Mouse (Mus musculus): Measurements from ENCODE around the gene Elmod3. TPM values are rescaled to one million over a fixed set of nuclear protein-coding genes. Genes with fewer than 3 reads are reported as not detected.

Gene Elmod3
- polyA plus RNA-seq, 1 experiment from 2014 or later: 17.6 TPM

DNA sequence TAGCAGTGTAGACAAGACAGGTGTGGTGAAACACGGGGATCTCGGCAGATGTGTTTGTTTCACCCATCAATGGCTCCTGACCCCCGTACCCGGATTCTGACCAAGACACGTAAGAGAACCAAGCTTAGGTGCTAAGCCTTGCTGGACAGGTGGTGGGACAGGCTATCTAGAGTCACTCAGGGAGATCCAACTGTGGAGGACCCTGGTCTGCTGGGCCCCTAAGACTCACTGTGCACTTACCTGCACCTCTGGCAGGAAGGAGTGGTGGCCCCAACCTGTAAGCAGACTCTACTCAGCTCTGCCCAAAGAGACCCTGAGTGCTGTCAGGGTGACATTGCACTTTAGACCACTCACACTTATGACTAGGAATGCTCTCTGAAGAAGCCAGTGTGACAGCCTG is 77.3 kb downstream of the Elmod3 start:
- 91% methylated on average over 5 of the region's 5 CpGs for WGBS

GRCm38 (mm10) chr6:72519892-72520663 is 78.1 kb downstream of the Elmod3 start:
- H3K4me3 ChIP-seq: peak overlapping the region; percentile 11; the same call in 1 of the 2 replicates
- WGBS: 7% methylated on average over 10 of the region's 10 CpGs

More for the DNA sequence above, 77.3 kb downstream of the Elmod3 start:
- Histone ChIP-seq H3K9me3 (replicated peaks) (no peaks in the 10 kb centered on the region), H3K27ac (peak overlapping the region; percentile 96), H3K4me2 (replicated peaks) (no peak overlapping the region; the same call in 1 of the 2 replicates), H3K27me3 (no peaks in the 10 kb centered on the region), H3K9ac (no peak overlapping the region), H3K4me3 (no peak overlapping the region), H3K4me1 (peaks cover 35% of the 10 kb centered on the region), H3K36me3 (no peaks in the 10 kb centered on the region)
- no peak for ATAC-seq (ENCODE audit: low FRiP score)

GRCm38 (mm10) chr6:72519303-72519702 is 78.9 kb downstream of the Elmod3 start:
- peak overlapping the region; percentile 47 for H3K9ac ChIP-seq
- ATAC-seq (ENCODE audit: low FRiP score): peak; percentile 58
- no peaks in the 10 kb centered on the region for H3K36me3 ChIP-seq
- no peaks in the 10 kb centered on the region for H3K27me3 ChIP-seq
- peaks cover 35% of the 10 kb centered on the region for H3K4me1 ChIP-seq
- H3K27ac ChIP-seq: peak overlapping the region; percentile 96
- H3K9me3 ChIP-seq (replicated peaks): no peaks in the 10 kb centered on the region
- WGBS: 26% methylated on average over 8 of the region's 8 CpGs
- H3K4me3 ChIP-seq: peak overlapping the region; percentile 11; the same call in 1 of the 2 replicates
- H3K4me2 ChIP-seq (replicated peaks): peak overlapping the region; percentile 42

More at GRCm38 (mm10) chr6:72519892-72520663, 78.1 kb downstream of the Elmod3 start:
- peak overlapping the region; percentile 47; the same call in 1 of the 2 replicates for H3K9ac ChIP-seq
- peaks cover 35% of the 10 kb centered on the region for H3K4me1 ChIP-seq
- ATAC-seq (ENCODE audit: low FRiP score): peak; percentile 92
- H3K27ac ChIP-seq: peak overlapping the region; percentile 96
- no peaks in the 10 kb centered on the region for H3K9me3 ChIP-seq (replicated peaks)
- H3K4me2 ChIP-seq (replicated peaks): peak overlapping the region; percentile 42
- no peaks in the 10 kb centered on the region for H3K36me3 ChIP-seq
- H3K27me3 ChIP-seq: no peaks in the 10 kb centered on the region

DNA sequence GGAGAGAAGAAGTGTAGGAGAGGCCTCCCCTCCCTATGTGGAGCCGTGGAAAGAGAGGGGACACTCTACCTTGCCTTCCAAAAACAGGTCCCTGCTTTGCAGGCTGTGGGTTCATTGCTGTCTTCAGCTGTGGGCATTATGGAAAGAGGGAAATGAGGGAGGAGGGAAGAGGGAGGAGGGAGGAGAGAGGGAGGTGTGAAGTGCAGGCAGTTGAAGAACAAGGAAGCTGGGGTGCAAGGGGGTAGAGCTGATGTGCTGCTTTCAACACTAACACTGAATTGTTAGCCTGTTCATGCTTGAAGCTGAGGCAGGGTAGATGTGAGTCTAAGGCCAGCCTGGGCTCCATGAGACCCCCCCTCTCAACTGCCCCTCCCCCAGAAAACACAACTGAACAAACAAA is 79.4 kb downstream of the Elmod3 start:
- Histone ChIP-seq H3K27me3 (no peaks in the 10 kb centered on the region), H3K4me1 (peaks cover 39% of the 10 kb centered on the region), H3K9ac (peak overlapping the region; percentile 47; the same call in 1 of the 2 replicates), H3K36me3 (no peaks in the 10 kb centered on the region), H3K9me3 (replicated peaks) (no peaks in the 10 kb centered on the region), H3K4me3 (no peak overlapping the region), H3K4me2 (replicated peaks) (peak overlapping the region; percentile 42), H3K27ac (peak overlapping the region; percentile 96)
- no peak for ATAC-seq (ENCODE audit: low FRiP score)
- WGBS: 94% methylated on average over 1 of the region's 1 CpGs

Other genes with a start within 250 kb of the Elmod3 start
- 8.5 and 10.0 TPM in 2 replicates for gene Tmem150a, start 243.0 kb downstream of the Elmod3 start, polyA plus RNA-seq (2016; fragmentation: Nextera tagmentation; extraction: Ambion mirVana)
- 95.0 and 98.3 TPM in 2 replicates for gene Rnf181, start 231.5 kb downstream of the Elmod3 start, polyA plus RNA-seq (2016; fragmentation: Nextera tagmentation; extraction: Ambion mirVana)
- gene Vamp5, start 217.9 kb downstream of the Elmod3 start, polyA plus RNA-seq (2016; fragmentation: Nextera tagmentation; extraction: Ambion mirVana): 10.0 and 11.0 TPM in 2 replicates
- 43.9 and 45.5 TPM in 2 replicates for gene Vamp8, start 207.7 kb downstream of the Elmod3 start, polyA plus RNA-seq (2016; fragmentation: Nextera tagmentation; extraction: Ambion mirVana)
- 24.9 and 30.8 TPM in 2 replicates for gene Ggcx, start 184.1 kb downstream of the Elmod3 start, polyA plus RNA-seq (2016; fragmentation: Nextera tagmentation; extraction: Ambion mirVana)
- gene Mat2a, start 158.9 kb downstream of the Elmod3 start, polyA plus RNA-seq (2016; fragmentation: Nextera tagmentation; extraction: Ambion mirVana): 405 and 424 TPM in 2 replicates
- 0.62 and 0.82 TPM in 2 replicates for gene Sh2d6, start 76.7 kb downstream of the Elmod3 start, polyA plus RNA-seq (2016; fragmentation: Nextera tagmentation; extraction: Ambion mirVana)
- gene Capg, start 54.0 kb downstream of the Elmod3 start, polyA plus RNA-seq (2016; fragmentation: Nextera tagmentation; extraction: Ambion mirVana): 10.6 and 15.0 TPM in 2 replicates
- 5.8 and 6.9 TPM in 2 replicates for gene Retsat, start 62 bp upstream of the Elmod3 start, polyA plus RNA-seq (2016; fragmentation: Nextera tagmentation; extraction: Ambion mirVana)
- gene Tgoln1, start 18.6 kb upstream of the Elmod3 start, polyA plus RNA-seq (2016; fragmentation: Nextera tagmentation; extraction: Ambion mirVana): 38.8 and 39.2 TPM in 2 replicates
- 24.2 and 24.7 TPM in 2 replicates for gene Tcf7l1, start 190.8 kb upstream of the Elmod3 start, polyA plus RNA-seq (2016; fragmentation: Nextera tagmentation; extraction: Ambion mirVana)